Mouse (Mus musculus) ovary, postnatal 14 days (tissue): ENCODE results near the gene Maml3.

Source experiments
- DNase-seq: peaks from one replicate; pipeline ENCODE4 v3.0.0; 2022; ENCODE audit warnings: low spot score

Gene Maml3

GRCm38 (mm10) chr3:51785796-51786195 lies 319.1 kb downstream of the Maml3 start:
- no peak for DNase-seq

- no peak for DNase-seq
These were observed 322.7 kb downstream of the Maml3 start for GRCm38 (mm10) chr3:51782191-51782590.

- no peak for DNase-seq
These were observed 325.9 kb downstream of the Maml3 start for GRCm38 (mm10) chr3:51778738-51779592.

- no peak for DNase-seq
These were observed 326.7 kb downstream of the Maml3 start for GRCm38 (mm10) chr3:51778179-51778578.

- no peak for DNase-seq
These were observed 328.8 kb downstream of the Maml3 start for GRCm38 (mm10) chr3:51776018-51776611.

- DNase-seq: no peak
These were observed 331.3 kb downstream of the Maml3 start for GRCm38 (mm10) chr3:51773587-51773986.

- DNase-seq: no peak
These were observed 332.8 kb downstream of the Maml3 start for GRCm38 (mm10) chr3:51771839-51772630.

GRCm38 (mm10) chr3:51769196-51769595 lies 335.7 kb downstream of the Maml3 start:
- no peak for DNase-seq

- DNase-seq: no peak
These were observed 339.5 kb downstream of the Maml3 start for GRCm38 (mm10) chr3:51765220-51765923.

GRCm38 (mm10) chr3:51764175-51764574 lies 340.7 kb downstream of the Maml3 start:
- no peak for DNase-seq

- DNase-seq: no peak
These were observed 342.0 kb downstream of the Maml3 start for GRCm38 (mm10) chr3:51762900-51763299.

- no peak for DNase-seq
These were observed 345.3 kb downstream of the Maml3 start for GRCm38 (mm10) chr3:51759534-51759933.

- no peak for DNase-seq
These were observed 347.8 kb downstream of the Maml3 start for GRCm38 (mm10) chr3:51757032-51757431.

- DNase-seq: no peak
These were observed 348.6 kb downstream of the Maml3 start for GRCm38 (mm10) chr3:51756283-51756682.

GRCm38 (mm10) chr3:51753262-51753661 lies 351.6 kb downstream of the Maml3 start:
- no peak for DNase-seq

- DNase-seq: no peak
These were observed 353.4 kb downstream of the Maml3 start for GRCm38 (mm10) chr3:51751440-51751839.

GRCm38 (mm10) chr3:51749812-51750481 lies 354.9 kb downstream of the Maml3 start:
- peak; percentile 8 for DNase-seq

- no peak for DNase-seq
These were observed 355.5 kb downstream of the Maml3 start for GRCm38 (mm10) chr3:51749421-51749811.

GRCm38 (mm10) chr3:51748436-51749376 lies 356.2 kb downstream of the Maml3 start:
- no peak for DNase-seq

GRCm38 (mm10) chr3:51746816-51747215 lies 358.1 kb downstream of the Maml3 start:
- DNase-seq: no peak
